Mouse (Mus musculus) embryonic facial prominence, embryonic 11.5 days (tissue): ENCODE results near the gene Vmn1r138. TPM values are rescaled to one million over a fixed set of nuclear protein-coding genes. Genes with fewer than 3 reads are reported as not detected.
"Not testable (repeated sequence)": the region's sequence is repeated elsewhere in the genome, so short reads cannot be mapped to it uniquely, and the experiment has no call there.

Experiments used
- ATAC-seq: fragments of 200-750 bp; cut with Nextera tagmentation; replicated peaks from 2 replicates; pipeline ENCODE4 v1.8.0; 2017; ENCODE audit warnings: low read depth; ENCODE audit not compliant: insufficient number of reproducible peaks, low FRiP score, low TSS enrichment
- DNase-seq: peaks from one replicate; pipeline ENCODE4 v3.0.0-alpha.2; 2015; ENCODE audit warnings: low spot score
- H3K27ac ChIP-seq: fragments of 300-500 bp; sonication (generic); replicated peaks from 2 replicates; pipeline ENCODE4 v1.5.1; 2014; ENCODE audit warnings: mild to moderate bottlenecking, low read depth, low read length, control low read depth
- H3K27me3 ChIP-seq: fragments of 300-500 bp; sonication (generic); 2 replicates; pipeline ENCODE4 v1.6.1; 2014; ENCODE audit warnings: mild to moderate bottlenecking, low read length, moderate library complexity, mixed read lengths; ENCODE audit not compliant: control insufficient read depth, insufficient read depth
- H3K36me3 ChIP-seq: fragments of 300-500 bp; sonication (generic); replicated peaks from 2 replicates; pipeline ENCODE4 v1.6.1; 2014; ENCODE audit warnings: low read depth, mild to moderate bottlenecking, low read length, moderate library complexity, mixed read lengths; ENCODE audit not compliant: control insufficient read depth, insufficient read depth
- H3K4me1 ChIP-seq: fragments of 300-500 bp; sonication (generic); 2 replicates; pipeline ENCODE4 v1.6.1; 2014; ENCODE audit warnings: low read length, mixed read lengths; ENCODE audit not compliant: control insufficient read depth, insufficient read depth
- H3K4me2 ChIP-seq: fragments of 300-500 bp; sonication (generic); 2 replicates; pipeline ENCODE4 v1.6.1; 2014; ENCODE audit warnings: low read depth, mild to moderate bottlenecking, control low read depth, low read length, moderate library complexity
- H3K4me3 ChIP-seq: fragments of 300-500 bp; sonication (generic); 2 replicates; pipeline ENCODE4 v1.5.1; 2014; ENCODE audit warnings: low read depth, low read length, control low read depth
- H3K9ac ChIP-seq: fragments of 300-500 bp; sonication (generic); replicated peaks from 2 replicates; pipeline ENCODE4 v1.6.1; 2014; ENCODE audit warnings: mild to moderate bottlenecking, control low read depth, low read length
- H3K9me3 ChIP-seq: fragments of 300-500 bp; sonication (generic); replicated peaks from 2 replicates; pipeline ENCODE4 v1.6.1; 2016; ENCODE audit warnings: mild to moderate bottlenecking, low read length, inconsistent platforms, mixed read lengths; ENCODE audit not compliant: control insufficient read depth
- WGBS: fragments of 180-500 bp; shearing (Covaris S2); extraction: QIAGEN DNeasy Blood & Tissue Kit; methylation state at CpG from one replicate; pipeline ENCODE4 v1.1.7; 2014; 5-methylcytosine and 5-hydroxymethylcytosine counted together
- polyA plus RNA-seq: library from polyadenylated mRNA; unstranded; fragments of >200 nt; fragmentation: Nextera tagmentation; extraction: Ambion mirVana; gene quantifications from 2 replicates; pipeline ENCODE4 v1.2.1, GENCODE M21; 2014

Gene Vmn1r138
- polyA plus RNA-seq: not detected in 2 replicates

GRCm38 (mm10) chr7:22028797-22029196, at the start of gene Vmn1r138:
Vmn1r138 (minus strand) TSS chr7:22028897.
- H3K9ac ChIP-seq, H3K4me3 ChIP-seq, H3K36me3 ChIP-seq, H3K27me3 ChIP-seq, ATAC-seq, H3K27ac ChIP-seq, H3K4me1 ChIP-seq, H3K9me3 ChIP-seq, DNase-seq, H3K4me2 ChIP-seq: not testable (repeated sequence)
- no CpG with 5 or more reads among the region's 2 CpGs for WGBS

DNA sequence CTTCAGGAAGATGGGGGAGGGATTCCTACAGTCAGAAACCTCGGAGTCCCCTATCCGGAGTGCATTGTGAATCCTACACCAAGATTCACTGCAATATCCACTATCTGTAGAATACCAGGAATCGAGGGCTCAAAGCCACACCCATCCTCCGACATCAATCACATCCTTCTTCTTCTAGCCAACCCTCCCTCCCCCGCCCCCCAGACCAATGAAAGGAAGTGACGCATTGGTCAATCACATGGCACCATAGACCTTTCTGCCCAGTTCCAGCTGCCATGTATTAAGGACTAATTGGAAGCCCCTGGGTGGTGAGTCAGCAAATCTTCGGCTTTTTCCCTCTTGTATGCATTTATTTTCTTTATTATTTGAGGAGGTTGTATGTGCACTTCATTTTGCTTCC, 40.1 kb upstream of the Vmn1r138 start, which contains the start of gene Vmn1r139:
TSS of gene Vmn1r139 (plus strand) at position 301 of the 400 bp plus-strand sequence.
- not testable (repeated sequence) for H3K4me2 ChIP-seq, H3K9ac ChIP-seq, H3K9me3 ChIP-seq, H3K4me3 ChIP-seq, H3K36me3 ChIP-seq, H3K4me1 ChIP-seq, H3K27me3 ChIP-seq, ATAC-seq, DNase-seq, H3K27ac ChIP-seq
- no CpG with 5 or more reads among the region's 7 CpGs for WGBS

DNA sequence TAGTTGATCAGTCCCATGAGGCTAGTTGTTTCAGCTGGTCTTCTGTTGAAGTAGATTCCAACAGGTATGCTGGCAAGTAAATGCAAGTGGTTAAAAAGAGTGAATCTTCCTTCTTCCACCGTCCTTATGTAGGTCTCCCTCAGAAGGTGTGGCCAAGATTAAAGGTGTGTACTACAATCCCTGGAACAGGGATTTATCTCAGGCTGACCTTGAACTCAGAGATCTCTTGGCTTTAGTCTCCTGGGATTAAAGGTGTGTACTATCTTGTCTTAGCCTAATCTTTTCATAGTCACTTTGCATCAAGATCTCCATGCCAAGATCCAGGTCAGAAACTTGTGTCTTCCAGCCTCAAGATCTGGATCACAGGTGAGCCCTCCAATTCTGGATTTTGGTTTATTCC, 27.5 kb upstream of the Vmn1r138 start, which contains the start of gene Gm6176:
TSS of gene Gm6176 (minus strand) at position 101 of the 400 bp plus-strand sequence.
- not testable (repeated sequence) for H3K9ac ChIP-seq, H3K9me3 ChIP-seq, H3K27ac ChIP-seq, DNase-seq, H3K27me3 ChIP-seq, H3K4me1 ChIP-seq, H3K36me3 ChIP-seq, H3K4me2 ChIP-seq, ATAC-seq, H3K4me3 ChIP-seq
- no CpG with 5 or more reads among the region's 1 CpGs for whole genome bisulfite sequencing

- ATAC-seq, H3K4me2 ChIP-seq, H3K4me1 ChIP-seq, H3K4me3 ChIP-seq, H3K36me3 ChIP-seq, H3K27me3 ChIP-seq, H3K27ac ChIP-seq, H3K9me3 ChIP-seq, DNase-seq, H3K9ac ChIP-seq: not testable (repeated sequence)
- WGBS: no CpG with 5 or more reads among the region's 3 CpGs
These were observed 34.4 kb downstream of the Vmn1r138 start, which contains the start of gene Vmn1r137 for GRCm38 (mm10) chr7:21994287-21994686. Vmn1r137 (plus strand) TSS chr7:21994587.

Other genes starting within 250 kb of the Vmn1r138 start
- gene Gm4177, start 232.2 kb downstream of the Vmn1r138 start, polyA plus RNA-seq: not detected in 2 replicates
- gene Vmn1r135, start 196.5 kb downstream of the Vmn1r138 start, polyA plus RNA-seq: not detected in 2 replicates
- gene Gm5725, start 184.6 kb downstream of the Vmn1r138 start, polyA plus RNA-seq: not detected in 2 replicates
- gene Gm5891, start 107.6 kb downstream of the Vmn1r138 start, polyA plus RNA-seq: not detected in 2 replicates
- gene Vmn1r137, start 34.3 kb downstream of the Vmn1r138 start, polyA plus RNA-seq: not detected in 2 replicates
- gene Gm6176, start 27.4 kb upstream of the Vmn1r138 start, polyA plus RNA-seq: not detected in 2 replicates
- gene Vmn1r139, start 40.2 kb upstream of the Vmn1r138 start, polyA plus RNA-seq: not detected in 2 replicates
- not detected in 2 replicates for gene Gm16451, start 89.3 kb upstream of the Vmn1r138 start, polyA plus RNA-seq
- gene Gm10666, start 105.8 kb upstream of the Vmn1r138 start, polyA plus RNA-seq: not detected in 2 replicates
- not detected in 2 replicates for gene Vmn1r142, start 135.1 kb upstream of the Vmn1r138 start, polyA plus RNA-seq
- gene Vmn1r143, start 160.5 kb upstream of the Vmn1r138 start, polyA plus RNA-seq: not detected in 2 replicates
- gene Gm8653, start 172.4 kb upstream of the Vmn1r138 start, polyA plus RNA-seq: not detected in 2 replicates
- not detected in 2 replicates for gene Gm8453, start 200.6 kb upstream of the Vmn1r138 start, polyA plus RNA-seq